Mouse (Mus musculus): ENCODE measurements around the gene Chd6.

Gene Chd6

DNA sequence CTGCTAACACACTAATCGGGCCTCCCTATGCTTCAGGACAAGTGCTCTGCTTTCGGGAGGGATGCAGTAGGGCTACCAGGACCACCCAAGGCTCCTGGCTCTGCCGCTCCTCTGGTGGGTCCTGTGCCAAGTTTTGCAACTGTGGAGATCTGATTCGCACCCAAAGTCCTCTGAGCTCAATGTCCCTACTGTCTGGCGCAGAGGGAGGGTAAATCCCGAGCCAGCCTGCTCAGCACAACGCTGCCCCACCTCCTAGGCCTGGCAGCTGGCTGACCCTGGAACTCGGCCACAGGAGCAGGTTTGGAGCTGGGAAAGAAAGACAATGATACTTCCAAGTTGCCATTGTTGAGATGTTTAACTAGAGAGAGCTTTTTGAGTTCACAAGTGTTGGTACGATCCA, 183.7 kb downstream of the Chd6 start:
- DNase-seq = no peak

DNA sequence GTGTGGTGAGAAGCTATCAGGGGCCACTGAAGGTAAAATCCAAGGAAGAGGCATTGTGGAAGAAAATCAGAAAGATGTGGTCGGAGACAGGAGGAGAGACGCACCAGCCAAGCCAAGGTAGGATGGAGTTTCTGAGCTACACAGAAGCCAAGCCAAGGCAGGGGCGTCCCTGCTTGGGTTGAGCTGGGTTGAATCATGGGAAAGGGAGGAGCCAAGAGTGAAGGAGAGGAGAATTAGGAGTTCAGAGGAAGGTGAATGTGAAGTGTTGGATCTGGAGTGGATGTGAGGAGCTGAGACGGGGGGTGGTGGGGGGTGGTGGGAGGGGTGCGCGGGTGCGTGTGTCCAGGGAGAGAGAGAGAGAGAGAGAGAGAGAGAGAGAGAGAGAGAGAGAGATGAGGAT, 187.6 kb downstream of the Chd6 start:
- DNase-seq = no peak

DNA sequence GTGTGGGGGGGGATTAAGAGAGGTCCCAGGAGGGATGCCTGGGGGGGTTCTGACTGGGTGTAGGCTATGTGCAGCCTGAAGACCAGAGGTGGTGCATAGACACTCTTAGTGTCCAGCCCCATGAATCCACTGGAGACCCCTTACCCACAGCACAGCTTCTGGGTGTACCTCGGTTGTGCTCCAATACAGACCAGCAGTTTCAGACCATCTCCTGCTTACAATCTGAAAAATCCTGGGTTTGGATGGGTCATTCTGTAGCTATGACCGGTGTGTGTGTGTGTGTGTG, 190.0 kb downstream of the Chd6 start:
- DNase-seq = no peak

DNA sequence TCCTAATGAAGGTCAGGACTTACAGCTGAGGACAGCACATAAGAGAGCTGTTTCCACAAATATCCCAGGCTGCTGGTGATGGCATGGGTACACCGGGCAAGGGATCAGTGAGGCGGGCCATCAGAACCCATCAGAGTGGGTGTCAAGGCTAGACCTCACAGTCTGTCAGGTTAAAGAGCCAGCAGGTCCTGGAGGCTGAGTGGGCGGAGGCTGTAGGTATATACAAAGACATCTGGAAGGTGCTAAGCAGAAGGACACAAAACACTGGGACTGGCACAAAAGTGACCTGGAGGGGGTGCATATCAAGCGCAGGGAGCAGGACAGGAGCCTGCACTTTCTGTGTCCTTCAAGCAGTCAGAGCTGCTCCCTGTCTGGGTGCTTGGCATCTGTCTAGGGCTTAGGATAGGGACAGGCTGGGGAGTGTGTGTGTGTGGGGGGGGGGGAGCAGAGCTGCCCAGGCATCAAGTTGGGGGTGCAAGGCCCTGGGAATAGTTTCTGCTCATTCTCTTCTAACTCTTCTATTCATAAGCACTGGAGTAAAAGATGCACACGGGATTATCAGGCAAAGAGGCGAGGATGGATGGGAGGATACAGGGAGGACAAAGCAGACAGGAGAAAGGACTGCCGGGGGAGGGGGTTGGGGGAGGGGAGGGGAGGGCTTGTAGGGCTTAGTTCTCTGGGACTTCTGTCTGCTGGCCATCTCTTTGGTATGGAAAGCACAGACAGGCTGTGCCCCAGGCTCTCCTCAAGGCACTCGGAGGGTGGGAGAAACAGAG, 190.5 kb downstream of the Chd6 start:
- DNase-seq = no peak

DNA sequence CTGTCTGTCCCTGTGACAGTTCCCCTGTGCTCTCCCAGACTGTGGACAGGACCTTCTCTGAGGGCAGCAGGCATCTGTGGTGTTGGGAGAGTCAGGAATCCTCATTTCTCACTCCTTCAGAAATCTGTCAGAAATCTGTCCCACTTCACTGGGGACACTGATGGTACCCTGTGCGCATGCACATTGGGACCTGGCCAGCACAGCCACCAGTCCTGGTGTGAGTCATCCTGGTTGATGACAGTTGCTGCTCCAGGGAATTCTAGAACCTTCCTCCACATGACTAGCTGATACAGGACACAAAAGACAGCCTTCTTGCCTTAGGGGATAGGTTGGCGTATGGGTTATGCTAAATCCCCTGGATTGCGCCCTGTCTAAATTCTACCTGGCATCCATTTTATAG, 191.6 kb downstream of the Chd6 start:
- DNase-seq = peak; percentile 50

DNA sequence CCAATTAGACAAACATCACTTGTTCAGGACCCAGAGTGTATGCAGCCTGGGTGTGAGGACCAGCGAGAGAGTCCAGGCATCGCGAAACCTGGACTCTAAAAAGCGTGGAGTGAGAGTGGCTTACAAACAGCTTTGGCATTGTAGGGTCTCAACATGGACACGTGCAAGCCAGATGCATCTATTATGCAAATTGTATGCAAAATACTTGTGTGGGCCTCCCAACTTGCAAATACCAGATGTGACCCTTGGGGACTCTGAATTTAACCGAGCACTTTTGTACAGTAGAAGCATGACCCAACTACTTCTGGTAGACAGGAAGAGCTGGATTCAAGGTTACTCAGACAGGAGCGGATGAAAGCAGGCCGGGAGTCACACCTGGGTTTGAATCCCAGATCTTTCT, 192.2 kb downstream of the Chd6 start:
- DNase-seq = no peak

DNA sequence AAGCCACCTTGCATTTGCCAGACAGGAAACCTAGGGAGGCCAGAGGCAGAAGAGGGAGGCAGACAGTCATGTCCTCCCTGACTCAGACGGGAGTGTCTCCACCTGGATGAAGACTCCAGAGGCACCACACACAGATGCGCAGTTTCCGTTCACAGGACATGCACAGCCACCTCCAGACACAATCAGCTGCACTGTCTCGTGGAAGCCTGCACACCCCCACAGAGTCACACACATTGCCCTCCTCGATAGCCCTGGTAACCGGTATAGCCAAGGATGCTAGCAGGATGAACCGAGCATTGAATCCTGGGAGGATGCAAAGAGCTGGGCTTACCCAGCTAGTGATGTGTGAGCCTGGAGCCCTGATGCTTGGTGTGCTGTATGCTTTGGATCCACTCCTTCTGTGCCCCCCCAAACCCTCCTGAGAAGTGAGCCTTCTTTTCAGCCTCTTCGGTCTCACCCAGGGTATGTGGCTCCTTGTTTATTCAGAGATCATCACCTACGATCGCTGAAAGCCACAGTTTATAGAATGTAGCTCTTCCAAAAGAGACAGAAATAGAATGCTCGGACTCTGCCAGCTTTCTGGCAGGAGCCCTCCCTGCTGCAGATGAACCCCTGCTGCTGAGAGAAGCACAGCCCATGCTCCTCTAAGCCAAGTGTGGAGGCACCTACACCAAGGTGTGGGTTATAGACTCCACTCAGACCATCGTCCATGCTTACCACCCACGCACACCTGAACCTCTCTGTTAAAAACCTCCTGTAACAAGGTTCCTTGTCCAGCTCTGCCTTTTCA, 192.9 kb downstream of the Chd6 start:
- DNase-seq = peak; percentile 79

DNA sequence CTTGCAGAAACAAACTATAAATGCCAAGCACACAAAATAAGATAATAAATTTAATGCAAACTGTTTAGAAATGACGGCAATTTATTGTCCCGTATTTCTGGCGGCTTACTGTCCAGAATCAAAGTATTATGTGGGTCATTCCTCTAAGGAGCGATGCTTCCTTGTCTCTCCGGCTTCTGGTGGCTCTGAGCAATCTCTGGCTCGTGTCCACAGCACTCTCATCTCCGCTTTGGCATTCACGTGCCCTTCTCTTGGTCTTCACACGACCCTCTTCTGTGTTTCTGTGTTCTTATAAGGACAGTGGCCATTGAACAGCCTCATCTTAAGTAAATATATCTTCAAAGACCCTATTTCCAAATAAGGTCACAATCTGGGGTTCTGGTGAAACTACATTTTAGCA, 194.2 kb downstream of the Chd6 start:
- DNase-seq = peak; percentile 38

DNA sequence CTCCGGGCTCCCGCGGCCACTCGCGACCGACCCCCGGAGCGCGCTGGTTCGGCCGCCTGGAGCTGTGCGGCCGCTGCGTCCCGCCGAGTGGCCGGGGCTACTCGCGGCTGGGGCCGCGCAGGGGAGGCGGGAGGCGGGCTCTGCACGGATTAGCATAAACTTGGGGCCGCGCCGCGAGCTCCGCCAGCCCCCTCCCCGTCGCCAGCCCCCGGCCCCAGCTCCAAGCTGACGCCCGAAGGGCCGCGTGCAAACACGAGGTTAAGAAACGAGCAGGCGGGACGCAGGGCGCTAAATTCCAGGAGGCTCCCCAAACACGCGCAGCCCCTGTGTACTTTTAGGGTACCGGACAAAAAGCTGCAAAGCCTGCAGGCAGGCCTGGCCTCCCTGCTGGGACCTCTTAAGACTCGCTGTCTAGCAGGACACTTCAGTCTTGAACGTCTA, 196.6 kb downstream of the Chd6 start, which contains the start of gene Emilin3:
TSS of gene Emilin3 (minus strand) at position 98 of the 441 bp plus-strand sequence.
- DNase-seq = peak; percentile 47

DNA sequence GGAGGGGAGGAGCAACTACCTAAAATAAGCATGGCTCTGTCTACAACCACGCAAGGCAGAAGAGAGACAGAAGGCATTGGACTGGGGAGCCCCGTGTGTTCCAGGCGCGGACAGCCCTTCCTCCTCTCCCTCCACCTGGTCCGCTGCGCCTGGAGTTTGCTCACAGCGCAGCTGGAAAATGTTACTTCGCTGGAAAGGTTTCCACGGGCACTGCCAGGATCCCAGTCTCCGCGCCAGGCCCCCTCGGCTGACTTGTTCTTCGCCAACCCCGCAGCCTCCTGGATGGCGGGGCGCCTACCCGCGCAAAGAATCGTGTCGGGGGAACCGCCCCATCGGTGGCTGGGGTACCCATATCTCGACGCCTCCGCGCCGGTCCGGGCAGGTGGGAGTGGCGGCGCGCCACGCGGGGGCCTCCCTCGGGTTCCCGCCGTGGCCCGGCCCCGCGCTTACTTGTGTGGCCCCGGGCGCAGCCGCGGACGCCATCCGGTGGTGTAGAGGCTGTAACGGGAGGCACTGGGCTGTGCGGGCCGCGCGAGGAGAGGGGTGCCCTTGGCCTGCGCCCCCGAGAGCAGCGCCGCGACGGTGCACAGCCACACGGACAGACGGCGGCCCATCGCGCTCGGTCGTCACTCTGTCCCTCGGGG, 197.2 kb downstream of the Chd6 start:
- peak; percentile 50 for DNase-seq

DNA sequence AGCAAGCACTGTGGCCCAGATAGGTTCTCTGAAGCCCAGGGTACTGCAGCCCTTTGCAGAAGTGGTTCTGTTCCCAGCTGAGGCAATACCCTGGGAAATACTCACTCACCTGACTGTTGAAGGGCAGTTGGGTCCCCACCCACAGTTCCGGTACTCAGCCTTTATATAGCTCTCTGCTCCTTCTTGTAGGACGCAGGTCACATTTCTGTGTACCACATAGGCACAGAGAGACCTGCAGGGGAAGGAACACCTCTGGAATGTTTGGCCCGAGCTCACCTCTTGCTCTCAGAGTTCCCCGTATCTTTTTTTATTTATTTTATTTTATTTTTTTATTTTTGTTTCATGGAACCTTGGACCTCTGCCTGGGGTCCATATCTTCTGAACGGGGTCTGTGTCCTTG, 198.2 kb downstream of the Chd6 start:
- no peak for DNase-seq

DNA sequence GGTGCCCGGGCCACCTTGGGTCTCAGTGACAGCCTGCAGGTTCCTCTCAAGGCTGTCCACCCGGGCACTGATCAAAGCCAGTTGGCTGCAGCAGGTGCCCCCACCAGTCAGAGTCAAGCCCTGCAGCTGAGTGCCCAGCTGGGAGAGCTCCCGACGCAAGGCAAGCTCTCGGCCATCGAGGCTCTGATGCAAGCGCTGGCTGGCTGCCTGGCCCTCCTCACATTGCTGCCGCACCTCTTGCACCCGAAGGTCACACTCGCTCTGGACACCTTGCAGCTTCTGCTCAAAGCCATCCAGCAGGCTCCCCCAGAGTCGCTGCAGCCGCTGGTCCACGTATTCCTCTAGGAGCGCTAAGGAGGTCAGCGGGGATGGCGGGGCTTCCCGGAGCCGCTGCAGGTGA, 200.3 kb downstream of the Chd6 start:
- DNase-seq = no peak

DNA sequence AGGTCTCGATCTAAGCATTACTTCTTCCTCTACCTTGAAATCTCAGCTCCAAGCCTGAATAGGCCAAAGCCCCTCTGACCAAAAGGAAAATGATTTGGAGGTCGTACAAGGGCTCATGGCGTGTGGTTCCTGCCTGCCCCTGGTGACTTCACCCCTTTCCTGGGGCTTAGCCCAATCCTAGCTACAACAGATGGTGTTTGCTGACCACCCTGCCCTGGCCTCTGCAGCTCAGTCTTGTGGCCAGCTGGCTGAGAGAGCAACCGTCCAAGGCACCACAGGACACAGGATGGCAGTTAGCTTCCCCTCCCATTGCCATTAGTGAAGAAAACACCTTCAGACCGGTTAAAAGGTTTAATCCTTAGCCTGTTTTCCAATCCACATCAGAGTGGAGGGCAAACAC, 202.8 kb downstream of the Chd6 start:
- DNase-seq = peak; percentile 91

DNA sequence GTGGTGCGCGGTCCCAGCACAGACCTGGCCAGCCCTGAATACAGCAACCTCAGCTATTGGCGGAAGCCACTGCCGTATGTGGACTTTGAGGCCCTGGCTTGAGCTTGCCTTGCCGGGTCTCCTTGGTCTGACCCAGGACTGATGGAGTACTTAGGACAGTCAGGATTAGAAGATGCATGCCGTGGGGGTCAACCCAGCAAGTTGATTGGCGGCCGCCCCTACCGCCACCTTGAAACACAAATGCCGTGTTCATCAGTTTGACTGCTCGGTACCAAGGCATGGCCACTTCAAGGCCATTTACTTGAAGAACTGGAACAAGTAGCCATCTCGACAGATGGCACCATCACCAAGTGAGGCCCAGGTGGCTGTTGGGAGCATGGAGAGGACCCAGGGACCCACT, 203.6 kb downstream of the Chd6 start:
- peak; percentile 55 for DNase-seq

DNA sequence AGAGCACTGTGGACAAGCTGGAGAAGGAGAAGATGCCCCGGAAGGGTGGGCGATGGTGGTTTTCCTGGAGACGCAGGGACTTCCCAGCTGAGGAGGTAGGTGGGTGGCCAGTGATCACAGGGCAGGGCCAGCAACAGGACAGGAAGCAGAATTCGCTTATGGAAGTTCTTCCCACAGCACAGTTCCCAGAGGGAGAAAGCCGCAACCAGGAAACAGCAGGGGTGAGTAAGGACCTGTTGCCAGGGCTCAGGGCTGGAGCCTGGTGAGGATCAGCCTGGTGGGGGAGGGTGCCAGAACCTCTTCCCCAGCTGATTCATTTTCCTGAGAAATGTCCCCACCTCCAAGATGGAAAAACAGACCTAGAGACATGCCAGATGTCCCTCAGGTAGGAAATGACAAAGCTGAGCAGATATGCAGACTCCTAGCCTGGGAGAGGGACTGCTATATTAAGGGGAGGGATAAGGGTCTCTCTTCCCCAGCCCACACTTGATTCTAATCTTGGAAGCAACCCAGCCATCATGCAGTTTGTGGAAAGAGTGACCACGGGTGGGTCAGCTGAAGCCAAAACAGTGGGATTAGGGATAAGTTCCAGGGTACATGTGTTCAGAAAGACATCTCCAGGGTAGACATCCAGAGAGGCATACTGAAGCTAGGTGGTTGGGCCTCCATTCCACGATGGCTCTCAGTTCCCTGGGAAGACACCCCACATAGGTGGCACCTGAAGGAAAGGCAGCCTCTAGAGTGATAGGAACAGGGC, 207.0 kb downstream of the Chd6 start:
- no peak for DNase-seq
